Mouse (Mus musculus): Measurements from ENCODE around the gene Ap1m2. TPM values are rescaled to one million over a fixed set of nuclear protein-coding genes. Genes with fewer than 3 reads are reported as not detected.

The Ap1m2 gene
- polyA plus RNA-seq, 1 experiment from 2014 or later: 5.3 TPM

GRCm38 (mm10) chr9:21288404-21289336 is 23.5 kb downstream of the Ap1m2 start:
- no peak for ATAC-seq (replicated peaks; ENCODE audit: extremely low read depth, insufficient read depth, low FRiP score)
- H3K36me3 ChIP-seq (ENCODE audit: control insufficient read depth, insufficient read depth): peaks cover 12% of the 10 kb centered on the region
- H3K4me3 ChIP-seq (ENCODE audit: low read length): peak overlapping the region; percentile 87
- H3K4me1 ChIP-seq (ENCODE audit: control insufficient read depth, insufficient read depth, low read length): peaks cover 29% of the 10 kb centered on the region
- H3K27ac ChIP-seq (ENCODE audit: low read length): peak overlapping the region; percentile 94
- no peaks in the 10 kb centered on the region for H3K9me3 ChIP-seq (replicated peaks; ENCODE audit: control insufficient read depth, low read length)
- WGBS: 67% methylated on average over 13 of the region's 13 CpGs
- peak overlapping the region; percentile 59 for H3K9ac ChIP-seq (ENCODE audit: low read length)
- no peaks in the 10 kb centered on the region for H3K27me3 ChIP-seq (ENCODE audit: control insufficient read depth, insufficient read depth, low read length)
- H3K4me2 ChIP-seq (ENCODE audit: low read depth, low read length): peak overlapping the region; percentile 71

- WGBS: under 1% methylated on average over 59 of the region's 59 CpGs
Measured at GRCm38 (mm10) chr9:21287571-21288402, 24.4 kb downstream of the Ap1m2 start, which contains the start of gene Kri1. Kri1 (minus strand) TSS chr9:21287969.

GRCm38 (mm10) chr9:21286753-21287152 is 25.4 kb downstream of the Ap1m2 start:
- Histone ChIP-seq H3K9ac (ENCODE audit: low read length) (peak overlapping the region; percentile 87), H3K4me1 (ENCODE audit: control insufficient read depth, insufficient read depth, low read length) (peaks cover 29% of the 10 kb centered on the region), H3K4me3 (ENCODE audit: low read length) (peak overlapping the region; percentile 87), H3K4me2 (ENCODE audit: low read depth, low read length) (peak overlapping the region; percentile 80), H3K27me3 (ENCODE audit: control insufficient read depth, insufficient read depth, low read length) (no peaks in the 10 kb centered on the region), H3K36me3 (ENCODE audit: control insufficient read depth, insufficient read depth) (peaks cover 22% of the 10 kb centered on the region), H3K9me3 (replicated peaks; ENCODE audit: control insufficient read depth, low read length) (no peaks in the 10 kb centered on the region), H3K27ac (ENCODE audit: low read length) (no peak overlapping the region)
- WGBS: 33% methylated on average over 3 of the region's 3 CpGs
- ATAC-seq (replicated peaks; ENCODE audit: extremely low read depth, insufficient read depth, low FRiP score): no peak

More at GRCm38 (mm10) chr9:21287571-21288402, 24.4 kb downstream of the Ap1m2 start, which contains the start of gene Kri1:
- Histone ChIP-seq H3K9me3 (replicated peaks; ENCODE audit: control insufficient read depth, low read length) (no peaks in the 10 kb centered on the region), H3K36me3 (ENCODE audit: control insufficient read depth, insufficient read depth) (peaks cover 15% of the 10 kb centered on the region), H3K27ac (ENCODE audit: low read length) (peak within 1 kb of the TSS; percentile 94), H3K9ac (ENCODE audit: low read length) (peak within 1 kb of the TSS; percentile 87), H3K27me3 (ENCODE audit: control insufficient read depth, insufficient read depth, low read length) (no peaks in the 10 kb centered on the region), H3K4me2 (ENCODE audit: low read depth, low read length) (peak within 1 kb of the TSS; percentile 80), H3K4me1 (ENCODE audit: control insufficient read depth, insufficient read depth, low read length) (peaks cover 29% of the 10 kb centered on the region), H3K4me3 (ENCODE audit: low read length) (peak within 1 kb of the TSS; percentile 87)
- peak; percentile 75 for ATAC-seq (replicated peaks; ENCODE audit: extremely low read depth, insufficient read depth, low FRiP score)

GRCm38 (mm10) chr9:21283994-21284393 is 28.1 kb downstream of the Ap1m2 start:
- H3K27ac ChIP-seq (ENCODE audit: low read length): no peak overlapping the region
- ATAC-seq (replicated peaks; ENCODE audit: extremely low read depth, insufficient read depth, low FRiP score): no peak
- H3K9me3 ChIP-seq (replicated peaks; ENCODE audit: control insufficient read depth, low read length): no peaks in the 10 kb centered on the region
- peaks cover 17% of the 10 kb centered on the region for H3K4me1 ChIP-seq (ENCODE audit: control insufficient read depth, insufficient read depth, low read length)
- WGBS: 82% methylated on average over 3 of the region's 3 CpGs
- no peak overlapping the region for H3K4me2 ChIP-seq (ENCODE audit: low read depth, low read length)
- peaks cover 44% of the 10 kb centered on the region for H3K36me3 ChIP-seq (ENCODE audit: control insufficient read depth, insufficient read depth)
- H3K27me3 ChIP-seq (ENCODE audit: control insufficient read depth, insufficient read depth, low read length): no peaks in the 10 kb centered on the region
- no peak overlapping the region for H3K4me3 ChIP-seq (ENCODE audit: low read length)
- no peak overlapping the region for H3K9ac ChIP-seq (ENCODE audit: low read length)

- Histone ChIP-seq H3K4me3 (ENCODE audit: low read length) (no peak overlapping the region), H3K9me3 (replicated peaks; ENCODE audit: control insufficient read depth, low read length) (no peaks in the 10 kb centered on the region), H3K36me3 (ENCODE audit: control insufficient read depth, insufficient read depth) (peaks cover 44% of the 10 kb centered on the region), H3K4me1 (ENCODE audit: control insufficient read depth, insufficient read depth, low read length) (peaks cover 13% of the 10 kb centered on the region), H3K27ac (ENCODE audit: low read length) (no peak overlapping the region), H3K9ac (ENCODE audit: low read length) (no peak overlapping the region), H3K27me3 (ENCODE audit: control insufficient read depth, insufficient read depth, low read length) (no peaks in the 10 kb centered on the region), H3K4me2 (ENCODE audit: low read depth, low read length) (no peak overlapping the region)
- WGBS: 92% methylated on average over 5 of the region's 5 CpGs
- ATAC-seq (replicated peaks; ENCODE audit: extremely low read depth, insufficient read depth, low FRiP score): no peak
Measured at GRCm38 (mm10) chr9:21283591-21283990, 28.5 kb downstream of the Ap1m2 start.

- 87% methylated on average over 5 of the region's 5 CpGs for WGBS
- Histone ChIP-seq H3K27ac (ENCODE audit: low read length) (no peak overlapping the region), H3K4me3 (ENCODE audit: low read length) (no peak overlapping the region), H3K9me3 (replicated peaks; ENCODE audit: control insufficient read depth, low read length) (no peaks in the 10 kb centered on the region), H3K36me3 (ENCODE audit: control insufficient read depth, insufficient read depth) (peaks cover 73% of the 10 kb centered on the region), H3K9ac (ENCODE audit: low read length) (no peak overlapping the region), H3K4me1 (ENCODE audit: control insufficient read depth, insufficient read depth, low read length) (peaks cover 12% of the 10 kb centered on the region), H3K27me3 (ENCODE audit: control insufficient read depth, insufficient read depth, low read length) (no peaks in the 10 kb centered on the region), H3K4me2 (ENCODE audit: low read depth, low read length) (no peak overlapping the region)
- ATAC-seq (replicated peaks; ENCODE audit: extremely low read depth, insufficient read depth, low FRiP score): no peak
Measured at GRCm38 (mm10) chr9:21277776-21278175, 34.4 kb downstream of the Ap1m2 start.

GRCm38 (mm10) chr9:21276307-21276706 is 35.8 kb downstream of the Ap1m2 start:
- Histone ChIP-seq H3K9ac (ENCODE audit: low read length) (no peak overlapping the region), H3K27me3 (ENCODE audit: control insufficient read depth, insufficient read depth, low read length) (no peaks in the 10 kb centered on the region), H3K36me3 (ENCODE audit: control insufficient read depth, insufficient read depth) (peaks cover 77% of the 10 kb centered on the region), H3K4me2 (ENCODE audit: low read depth, low read length) (no peak overlapping the region), H3K27ac (ENCODE audit: low read length) (no peak overlapping the region), H3K4me1 (ENCODE audit: control insufficient read depth, insufficient read depth, low read length) (peaks cover 12% of the 10 kb centered on the region), H3K4me3 (ENCODE audit: low read length) (no peak overlapping the region), H3K9me3 (replicated peaks; ENCODE audit: control insufficient read depth, low read length) (no peaks in the 10 kb centered on the region)
- no peak for ATAC-seq (replicated peaks; ENCODE audit: extremely low read depth, insufficient read depth, low FRiP score)
- WGBS: 89% methylated on average over 8 of the region's 8 CpGs

- H3K4me3 ChIP-seq (ENCODE audit: low read length): no peak overlapping the region
- H3K27me3 ChIP-seq (ENCODE audit: control insufficient read depth, insufficient read depth, low read length): no peaks in the 10 kb centered on the region
- H3K9ac ChIP-seq (ENCODE audit: low read length): no peak overlapping the region
- no peak overlapping the region for H3K4me2 ChIP-seq (ENCODE audit: low read depth, low read length)
- ATAC-seq (replicated peaks; ENCODE audit: extremely low read depth, insufficient read depth, low FRiP score): no peak
- no peaks in the 10 kb centered on the region for H3K9me3 ChIP-seq (replicated peaks; ENCODE audit: control insufficient read depth, low read length)
- 83% methylated on average over 12 of the region's 12 CpGs for WGBS
- H3K27ac ChIP-seq (ENCODE audit: low read length): no peak overlapping the region
- peaks cover 12% of the 10 kb centered on the region for H3K4me1 ChIP-seq (ENCODE audit: control insufficient read depth, insufficient read depth, low read length)
- H3K36me3 ChIP-seq (ENCODE audit: control insufficient read depth, insufficient read depth): peaks cover 77% of the 10 kb centered on the region
Measured at GRCm38 (mm10) chr9:21275727-21276126, 36.4 kb downstream of the Ap1m2 start.

Measured in heart, embryonic 16.5 days (tissue).